Mouse (Mus musculus) ES-CJ7 (cell line): Measurements from ENCODE around the gene Exo1.

Source experiments
- DNase-seq: peaks from one replicate; pipeline ENCODE4 v3.0.0; 2011; ENCODE audit warnings: low read depth, low spot score

Exo1 gene

GRCm38 (mm10) chr1:175950851-175951250 is 70.5 kb downstream of the Exo1 start:
- no peak for DNase-seq

DNA sequence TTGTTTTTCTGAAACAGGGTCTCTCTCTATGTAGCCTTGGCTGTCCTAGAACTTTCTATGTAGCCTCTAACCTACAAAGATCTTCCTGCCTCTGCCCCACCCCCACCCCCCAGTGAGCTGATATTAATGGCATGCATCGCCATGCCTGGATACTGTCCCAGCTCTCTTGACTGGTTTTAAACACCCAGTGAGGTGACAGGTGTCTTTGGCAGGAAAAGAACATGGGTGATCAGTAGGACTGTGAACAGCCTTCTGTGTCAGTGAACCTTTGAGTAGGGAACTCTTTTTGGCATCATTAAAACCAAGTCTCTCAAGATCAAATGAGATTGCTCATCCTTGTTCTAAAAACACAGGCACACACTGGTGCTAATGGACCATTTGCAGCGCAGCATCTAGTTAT is 81.4 kb downstream of the Exo1 start:
- no peak for DNase-seq
